Mouse (Mus musculus): ENCODE data around the gene Ciart.
"Not testable (repeated sequence)": the region's sequence is repeated elsewhere in the genome, so short reads cannot be mapped to it uniquely, and the experiment has no call there.

Ciart gene

DNA sequence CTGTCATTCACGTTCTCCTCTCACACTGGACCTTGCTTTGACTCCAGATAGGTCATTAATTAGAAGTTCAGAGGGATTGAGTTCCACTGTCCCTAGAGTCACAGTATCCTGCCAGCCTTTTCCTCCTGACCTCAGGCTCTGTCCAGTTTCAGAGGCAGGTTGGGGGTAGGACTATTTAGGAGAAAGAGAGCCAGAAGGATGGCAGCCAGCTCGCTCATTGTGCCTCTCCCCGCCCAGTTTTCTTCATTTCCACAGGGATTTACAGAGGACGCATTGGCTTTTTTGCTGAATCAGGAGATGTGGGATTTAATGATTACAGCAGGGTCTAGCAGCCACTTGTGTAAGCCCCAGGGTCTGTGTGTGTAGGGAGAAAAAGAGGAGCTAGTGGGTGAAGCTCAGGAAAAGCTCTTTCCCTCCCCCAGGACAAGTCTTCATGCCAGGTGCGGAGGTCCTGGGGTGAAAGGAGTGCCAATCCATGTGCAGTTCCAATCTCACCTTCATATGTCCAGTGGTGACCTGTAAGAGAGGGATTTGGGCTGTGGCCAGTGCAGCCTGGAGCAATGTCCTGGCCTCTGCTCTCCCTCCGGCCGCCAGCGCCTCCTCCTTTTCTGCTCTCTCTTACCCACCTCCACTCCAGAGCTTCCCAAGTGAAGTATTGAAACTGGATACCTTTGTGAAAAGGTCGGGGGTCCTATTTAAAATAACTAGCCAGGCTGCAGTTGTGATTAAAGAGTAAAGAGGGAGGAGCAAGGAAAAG is 19.7 kb upstream of the Ciart start:
- DNase-seq (ENCODE audit: low read depth, low spot score) = no peak

DNA sequence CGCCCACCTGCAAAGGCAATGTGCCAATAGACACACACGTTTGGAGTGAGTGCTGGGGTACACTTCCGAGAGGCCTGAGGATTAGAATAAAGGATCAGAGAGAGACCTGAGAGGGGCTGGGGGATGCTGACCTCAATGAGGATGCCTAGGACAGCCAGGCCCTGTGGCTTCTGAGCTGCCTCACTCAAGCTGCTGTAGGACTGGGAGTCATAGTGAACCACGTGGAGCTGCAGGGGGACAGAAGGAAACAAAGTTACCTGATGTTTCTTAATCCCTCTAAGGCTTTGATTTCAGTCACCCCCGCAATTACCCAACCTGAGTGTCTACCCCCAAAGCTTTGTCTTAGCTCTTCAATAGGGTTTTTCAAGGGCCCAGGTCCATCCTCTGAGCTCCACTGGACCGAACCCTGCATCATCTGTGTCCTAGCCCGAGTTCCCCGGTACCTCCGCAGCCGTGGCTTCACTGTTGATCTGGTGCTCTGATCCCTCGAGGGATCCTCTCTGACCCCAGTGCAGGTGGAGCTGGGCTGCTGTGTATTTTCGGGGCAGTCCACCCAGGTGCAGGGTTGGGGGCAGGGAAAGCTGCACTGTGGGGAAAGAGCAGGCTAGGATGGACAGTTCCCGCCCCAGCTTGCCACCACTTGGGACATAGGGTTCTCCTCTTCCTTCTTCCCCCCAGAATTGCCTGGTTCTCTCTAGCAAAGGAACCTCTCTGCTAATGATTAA is 17.9 kb upstream of the Ciart start:
- no peak for DNase-seq (ENCODE audit: low read depth, low spot score)

DNA sequence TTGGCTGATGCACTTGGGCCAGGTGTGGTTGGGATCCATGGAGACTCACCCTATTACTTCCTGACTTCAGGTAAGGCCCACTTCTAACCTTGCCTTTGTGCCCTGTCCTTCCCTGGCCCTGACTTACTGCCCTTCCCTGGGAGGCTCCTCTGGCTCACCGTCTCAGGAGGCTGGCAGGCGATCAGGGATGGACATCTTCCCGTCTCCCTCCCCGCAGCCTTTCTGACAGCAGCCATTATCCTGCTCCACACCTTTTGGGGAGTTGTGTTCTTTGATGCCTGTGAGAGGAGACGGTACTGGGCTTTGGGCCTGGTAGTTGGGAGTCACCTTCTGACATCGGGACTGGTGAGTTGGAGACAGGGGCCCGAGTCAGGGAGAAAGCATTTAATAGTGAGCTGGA is 13.4 kb upstream of the Ciart start:
- not testable (repeated sequence) for DNase-seq (ENCODE audit: low read depth, low spot score)

DNA sequence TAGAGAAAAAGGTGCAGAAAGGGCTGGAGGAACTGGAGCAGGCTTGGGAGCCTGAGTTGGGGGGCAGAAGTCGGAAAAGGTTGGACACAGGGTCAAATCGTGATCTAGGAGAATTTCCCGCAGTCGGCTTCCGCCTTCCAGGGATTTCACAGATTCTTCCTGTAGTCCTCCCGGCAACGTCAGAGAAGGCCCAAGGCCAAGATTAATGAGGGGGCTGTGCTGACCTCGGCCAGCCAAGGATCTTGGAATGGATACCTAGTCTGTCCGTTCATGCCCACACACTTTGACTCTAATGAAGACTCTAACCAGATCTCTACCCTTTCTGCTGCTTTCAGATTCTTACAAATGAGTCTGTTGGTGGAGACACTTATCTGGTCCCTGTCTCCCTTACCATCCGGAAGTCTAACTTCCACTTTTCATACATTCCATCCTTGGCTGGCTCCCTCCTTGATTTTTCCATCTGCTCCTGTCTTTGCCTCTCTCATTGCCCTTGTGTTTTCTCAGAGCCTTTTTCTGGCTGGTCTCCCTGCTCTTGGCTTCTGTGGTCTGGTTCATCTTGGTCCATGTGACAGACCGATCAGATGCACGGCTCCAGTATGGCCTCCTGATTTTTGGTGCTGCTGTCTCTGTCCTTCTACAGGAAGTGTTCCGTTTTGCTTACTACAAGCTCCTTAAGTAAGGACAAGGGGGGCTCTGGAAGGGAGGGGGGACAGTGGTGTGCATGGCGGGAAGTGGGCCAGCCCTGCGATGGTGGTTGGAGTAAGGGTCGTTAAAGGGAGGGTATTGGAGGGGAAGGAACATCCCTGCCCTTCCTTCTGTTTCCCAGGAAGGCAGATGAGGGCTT is 12.5 kb upstream of the Ciart start:
- DNase-seq (ENCODE audit: low read depth, low spot score) = peak; percentile 68

DNA sequence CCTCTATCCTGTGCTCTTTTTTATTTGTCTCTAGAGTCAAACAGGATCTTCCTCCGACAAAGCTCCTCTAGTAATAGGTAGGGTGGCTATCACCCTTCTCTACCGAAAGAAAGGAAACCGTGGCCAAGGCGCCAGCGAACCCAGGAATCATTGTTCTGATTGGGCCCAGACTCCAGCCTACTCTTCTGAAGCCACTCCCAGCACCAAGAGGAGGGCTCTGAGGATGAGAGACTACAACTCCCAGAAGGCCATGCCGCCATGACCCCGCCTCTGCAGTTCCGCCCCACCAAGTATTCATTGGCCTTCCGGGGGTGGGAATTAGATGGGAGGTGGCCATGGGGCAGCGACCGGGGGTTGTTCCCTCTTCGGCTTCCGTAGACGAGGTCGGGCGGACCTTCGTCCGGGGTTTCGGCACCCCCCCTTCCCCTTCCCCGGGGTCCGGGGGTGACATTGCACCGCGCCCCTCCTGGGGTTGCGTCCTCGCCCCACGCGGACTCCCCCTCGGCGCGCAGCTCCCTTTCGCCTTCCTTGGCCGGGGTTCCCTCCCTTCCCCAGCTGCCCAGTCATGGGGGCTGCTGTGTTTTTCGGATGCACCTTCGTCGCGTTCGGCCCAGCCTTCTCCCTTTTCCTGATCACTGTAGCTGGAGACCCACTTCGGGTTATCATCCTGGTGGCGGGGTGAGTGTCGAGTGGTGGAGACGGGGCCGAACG is 11.7 kb upstream of the Ciart start, which contains the start of gene Aph1a:
Gene Aph1a, plus strand, starts transcription at position 364 of the 711 bp plus-strand sequence.
- DNase-seq (ENCODE audit: low read depth, low spot score) = peak; percentile 100

DNA sequence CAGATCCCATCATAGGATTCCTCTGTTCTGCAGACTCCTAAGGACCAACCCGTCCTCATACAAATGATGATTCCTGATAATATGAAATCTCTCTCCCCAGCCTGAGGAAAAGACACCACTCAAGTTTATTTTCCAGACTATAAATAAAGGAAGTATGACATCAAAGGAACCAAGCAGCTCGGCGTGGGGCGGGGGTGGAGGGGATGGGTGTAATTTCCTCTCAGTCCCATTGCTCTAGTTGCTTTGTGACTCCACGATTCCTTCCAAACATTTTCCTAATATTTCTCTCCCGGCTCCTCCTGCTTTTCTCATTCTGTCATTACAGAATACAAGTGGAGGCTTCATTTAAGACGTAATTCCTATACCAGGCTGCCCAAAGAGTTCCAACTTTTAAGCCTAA is 11.1 kb upstream of the Ciart start:
- no peak for DNase-seq (ENCODE audit: low read depth, low spot score)

DNA sequence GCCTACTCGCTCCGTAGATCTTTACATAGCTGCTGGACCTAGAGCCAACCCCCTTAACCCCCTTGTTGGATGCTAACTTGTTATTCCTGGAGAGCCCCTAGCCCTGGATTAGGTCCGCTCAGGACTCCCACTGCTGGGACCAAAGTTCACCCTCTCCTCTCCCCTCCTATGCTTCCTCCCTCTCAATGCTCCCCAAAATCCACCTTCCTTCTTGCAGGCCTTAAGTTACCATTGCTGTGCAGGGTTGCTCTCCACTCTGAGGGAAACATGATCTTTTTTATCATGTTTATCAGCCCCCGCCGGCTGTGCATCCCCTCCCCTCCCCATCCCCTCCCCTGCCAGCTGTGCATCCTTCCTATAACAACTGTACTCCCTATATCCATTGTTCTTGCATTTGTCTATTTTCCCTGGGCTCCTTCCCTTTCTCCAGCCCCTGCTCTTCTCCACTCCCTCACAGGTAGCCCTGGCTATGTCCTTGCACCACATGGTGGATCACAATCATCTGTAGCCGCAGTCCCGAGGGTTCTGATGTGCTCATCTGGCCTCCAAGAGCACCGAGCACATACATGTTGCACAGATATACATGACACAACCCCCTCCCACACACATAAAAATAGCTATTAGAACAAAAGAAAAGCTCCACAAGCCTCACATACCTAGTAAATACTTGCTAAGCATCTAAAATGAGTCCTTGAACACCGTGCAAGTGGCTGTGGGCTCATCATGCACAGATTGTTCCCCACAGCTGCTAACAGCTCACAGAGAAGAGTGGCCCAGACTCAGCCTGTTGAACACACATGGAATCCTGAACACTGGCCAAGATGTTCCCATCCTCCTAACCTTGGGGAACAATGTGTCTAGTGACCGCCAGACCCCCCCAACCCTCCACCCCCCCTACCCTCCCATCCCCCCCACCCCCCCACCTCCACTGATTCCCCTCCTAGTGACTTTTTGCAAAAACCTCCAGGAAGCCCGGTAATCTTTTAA is 10.3 kb upstream of the Ciart start:
- DNase-seq (ENCODE audit: low read depth, low spot score) = no peak

DNA sequence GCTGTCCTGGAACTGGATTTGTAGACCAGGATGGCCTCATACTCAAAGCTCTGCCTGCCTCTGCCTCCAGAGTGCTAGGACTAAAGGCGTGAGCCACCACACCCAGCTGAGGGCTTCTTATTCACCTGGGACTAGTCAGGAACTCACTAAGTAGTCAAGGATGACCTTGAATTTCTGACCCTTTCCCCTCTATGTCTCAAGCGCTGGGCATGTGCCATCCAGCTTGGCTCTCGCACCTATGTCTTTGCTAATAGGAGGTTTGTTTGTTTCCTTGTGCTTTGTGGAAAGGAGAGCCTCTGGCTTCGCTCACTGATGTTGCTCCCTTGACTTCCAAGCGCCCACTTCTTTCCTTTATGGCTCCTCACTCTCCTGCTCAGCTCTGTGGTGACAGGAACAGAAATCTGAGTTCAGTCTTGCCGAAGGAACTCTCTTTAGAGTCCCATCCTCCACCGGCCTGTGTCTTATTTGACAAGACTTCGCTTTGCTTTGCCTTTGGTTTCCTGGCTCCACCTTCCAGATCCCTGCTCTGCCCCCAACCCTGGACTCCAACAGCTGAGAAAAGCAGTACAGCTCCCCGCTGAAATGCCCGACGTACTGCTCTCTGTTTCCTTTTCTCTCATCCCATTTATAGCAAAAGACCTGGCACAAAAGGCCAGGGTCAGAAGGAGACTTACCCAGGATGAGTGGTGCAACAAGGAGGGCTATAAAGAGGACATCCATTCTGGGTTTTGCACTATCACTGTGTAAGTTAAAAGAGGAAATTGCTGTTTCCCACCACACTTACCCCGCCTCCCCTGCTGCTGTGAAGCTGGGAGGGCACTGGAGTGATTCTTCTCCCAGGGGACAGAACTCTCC is 9.4 kb upstream of the Ciart start, which contains the start of gene BC028528:
Gene BC028528, minus strand, starts transcription at position 795 of the 855 bp plus-strand sequence.
- no peak for DNase-seq (ENCODE audit: low read depth, low spot score)

DNA sequence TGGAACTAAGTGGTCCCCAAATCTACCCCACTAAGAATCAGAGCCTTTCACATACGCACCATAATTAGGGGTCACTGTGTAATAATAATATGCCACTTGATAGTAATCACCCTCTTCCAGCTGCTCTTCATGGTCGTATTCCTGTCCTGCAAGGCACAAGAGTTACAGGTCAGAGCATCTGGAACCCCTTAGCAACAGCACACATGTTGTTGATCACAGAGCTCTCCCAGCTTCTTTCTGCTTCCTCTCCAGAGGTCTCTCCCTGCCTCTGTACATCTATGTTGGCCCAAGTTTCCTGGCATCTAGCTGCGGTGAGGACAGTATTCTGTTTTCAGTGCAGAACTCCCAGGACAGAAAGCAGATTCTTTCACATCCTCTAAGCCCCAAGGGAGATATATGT is 7.6 kb upstream of the Ciart start:
- no peak for DNase-seq (ENCODE audit: low read depth, low spot score)

DNA sequence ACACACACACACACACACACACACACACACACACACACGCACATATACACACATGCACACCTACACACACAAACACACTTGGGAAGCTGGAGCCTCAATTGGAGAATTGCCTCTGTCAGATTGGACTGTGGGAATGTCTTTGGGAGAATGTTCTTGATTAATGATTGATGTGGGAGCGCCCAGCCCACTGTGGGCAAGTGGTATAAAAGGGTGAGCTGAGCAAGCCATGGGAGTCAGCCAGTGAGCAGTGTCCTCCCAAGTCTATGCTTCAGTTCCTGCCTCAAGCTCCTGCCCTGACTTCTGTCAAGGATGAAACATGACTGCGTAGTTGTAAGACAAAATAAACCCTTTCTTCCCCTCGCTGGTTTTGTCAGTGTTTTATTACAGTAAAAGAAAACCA is 5.5 kb upstream of the Ciart start:
- DNase-seq (ENCODE audit: low read depth, low spot score) = no peak

DNA sequence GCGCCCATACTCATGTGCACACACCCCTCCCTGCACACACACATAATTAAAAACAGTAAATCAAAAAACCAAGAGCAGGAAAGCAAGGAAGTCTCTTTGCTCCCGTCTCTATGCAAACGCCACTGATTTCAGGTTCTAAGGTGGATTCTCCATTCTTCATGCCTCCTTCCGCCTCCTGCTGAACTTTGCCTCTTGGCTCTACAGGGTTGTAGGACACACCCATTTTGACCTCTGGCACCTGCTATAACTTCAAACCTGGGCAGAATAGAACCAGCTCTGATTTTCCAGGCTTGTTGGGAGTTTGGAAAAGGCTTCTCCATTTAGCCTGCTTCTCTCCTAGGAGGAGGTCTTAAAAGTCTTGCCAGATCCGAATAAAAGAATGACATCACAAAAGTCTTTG is 2.3 kb upstream of the Ciart start:
- no peak for DNase-seq (ENCODE audit: low read depth, low spot score)

DNA sequence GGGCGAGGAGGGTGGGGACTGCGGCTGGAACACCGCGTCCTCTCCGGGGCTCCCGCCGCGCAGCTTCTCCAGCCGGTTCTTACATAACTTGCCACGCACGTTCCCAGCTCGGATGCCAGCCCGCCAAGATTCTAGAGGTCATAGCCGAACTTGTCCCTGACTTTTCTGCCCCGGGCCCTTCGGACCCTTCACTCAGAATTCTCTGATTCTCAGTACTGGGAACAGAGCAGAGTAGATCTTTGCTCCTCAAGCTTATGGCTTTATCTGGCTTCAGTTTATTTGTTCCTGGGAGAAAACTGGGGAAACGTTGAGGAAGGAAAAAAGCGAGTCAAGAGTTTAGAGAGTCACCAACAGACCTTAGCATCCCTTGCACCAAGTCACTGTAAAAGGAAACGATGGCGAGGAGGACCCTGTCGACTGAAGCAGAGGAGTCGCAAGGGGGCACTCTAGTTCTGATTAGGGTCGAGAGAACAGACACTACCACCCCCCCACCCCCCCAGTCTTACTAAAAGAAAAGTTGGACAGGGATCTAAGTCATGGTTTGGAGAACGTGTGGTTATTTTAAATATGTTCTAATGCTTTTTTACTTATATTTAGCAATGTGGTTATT is 870 bp upstream of the Ciart start:
- peak; percentile 88 for DNase-seq (ENCODE audit: low read depth, low spot score)

DNA sequence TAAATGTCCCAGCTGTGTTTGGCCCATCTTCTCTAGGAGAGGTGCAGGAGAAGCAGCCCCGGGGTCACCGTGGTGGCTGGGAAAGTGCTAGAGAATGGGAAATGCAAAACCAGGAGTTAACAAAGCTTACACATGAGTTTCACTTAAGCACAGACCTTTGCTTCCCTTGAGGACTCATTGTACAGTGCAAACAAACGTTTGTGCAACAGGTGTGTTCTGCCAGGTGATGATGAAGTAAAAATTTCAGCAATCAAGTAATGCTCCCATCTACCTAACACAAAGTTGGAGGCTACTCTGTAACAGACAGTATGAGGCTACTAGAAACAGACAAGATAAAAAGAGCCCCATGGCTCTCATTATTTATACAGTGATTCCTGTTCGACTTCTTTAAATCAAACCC is 3.0 kb downstream of the Ciart start:
- DNase-seq (ENCODE audit: low read depth, low spot score) = no peak

DNA sequence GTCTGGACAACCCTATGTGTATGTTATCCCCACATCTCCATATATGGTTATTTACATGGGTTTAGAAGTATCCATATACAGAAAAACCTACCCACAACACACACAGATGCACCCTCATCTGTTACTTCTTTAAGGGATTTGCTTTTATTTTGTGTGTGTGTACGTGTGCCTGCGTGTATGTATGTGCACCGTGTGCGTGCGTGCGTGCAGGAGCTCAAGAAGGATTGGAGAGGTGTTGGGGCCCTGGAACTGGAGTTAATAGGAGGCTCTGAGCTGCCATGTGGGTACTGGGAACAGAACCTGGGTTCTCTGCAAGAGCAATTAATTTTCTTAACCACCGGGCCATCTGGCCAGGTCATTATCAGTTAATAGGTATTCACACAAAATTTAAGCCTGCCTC is 10.0 kb downstream of the Ciart start:
- no peak for DNase-seq (ENCODE audit: low read depth, low spot score)

DNA sequence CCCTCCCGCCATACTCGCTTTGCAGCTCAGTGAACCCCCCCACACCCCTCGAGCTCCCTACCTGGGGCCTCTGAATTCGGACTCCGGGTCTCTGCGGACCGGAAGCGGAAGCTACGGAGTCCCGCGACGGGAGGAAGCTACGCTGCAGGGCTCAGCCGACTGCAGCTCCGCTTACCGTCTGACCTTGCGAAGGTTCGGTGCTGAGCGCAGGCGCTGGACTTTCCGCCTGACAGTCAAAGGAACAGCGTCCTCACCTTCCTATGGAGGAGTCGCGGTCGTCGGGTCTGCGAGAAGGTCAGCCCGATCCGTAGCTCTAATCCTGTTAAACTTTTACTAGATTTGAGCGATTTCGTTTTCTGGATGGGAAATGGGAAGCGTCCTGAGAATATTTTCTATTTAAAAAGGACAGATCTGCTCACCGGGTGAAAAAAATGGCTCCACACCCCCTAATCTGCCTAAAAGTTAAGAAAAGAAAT is 10.6 kb downstream of the Ciart start, which contains the start of gene Mrps21:
Gene Mrps21, minus strand, starts transcription at position 128 of the 476 bp plus-strand sequence.
- peak; percentile 97 for DNase-seq (ENCODE audit: low read depth, low spot score)

DNA sequence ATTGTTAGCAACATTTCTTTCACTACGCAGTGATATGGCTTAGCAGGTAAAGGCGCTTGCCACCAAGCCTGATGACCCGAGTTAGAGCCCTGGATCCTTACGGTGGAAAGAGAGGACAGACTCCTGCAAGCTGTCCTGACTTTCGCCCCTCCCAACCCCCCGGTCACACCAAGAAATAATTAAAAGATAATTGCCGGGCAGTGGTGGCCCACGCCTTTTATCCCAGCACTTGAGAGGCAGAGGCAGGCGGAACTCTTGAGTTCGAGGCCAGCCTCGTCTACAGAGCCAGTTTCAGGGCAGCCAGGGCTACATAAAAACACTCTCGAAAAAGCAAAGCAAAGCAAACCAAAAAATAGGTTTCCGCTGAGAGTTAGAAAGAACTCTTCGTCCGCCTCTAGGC is 11.1 kb downstream of the Ciart start:
- no peak for DNase-seq (ENCODE audit: low read depth, low spot score)

DNA sequence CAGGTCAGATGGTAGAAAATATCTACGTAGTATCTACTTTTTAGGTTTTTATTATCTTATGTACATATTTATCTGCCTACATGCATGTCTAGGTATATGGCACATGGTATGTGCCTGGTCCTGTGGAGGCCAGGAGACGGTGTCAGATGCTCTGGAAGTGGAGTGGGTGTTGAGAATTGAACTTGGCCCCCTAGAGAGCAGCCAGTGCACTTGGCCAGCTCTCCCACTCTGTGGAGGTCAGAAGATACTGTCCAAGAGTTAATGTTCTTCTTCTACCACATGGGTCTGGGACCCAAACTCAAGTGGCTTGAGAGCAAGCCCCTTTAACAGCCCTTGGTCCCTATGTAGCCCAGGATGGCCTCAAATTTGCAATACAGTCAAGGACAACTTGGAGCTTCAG is 14.6 kb downstream of the Ciart start:
- DNase-seq (ENCODE audit: low read depth, low spot score) = no peak

DNA sequence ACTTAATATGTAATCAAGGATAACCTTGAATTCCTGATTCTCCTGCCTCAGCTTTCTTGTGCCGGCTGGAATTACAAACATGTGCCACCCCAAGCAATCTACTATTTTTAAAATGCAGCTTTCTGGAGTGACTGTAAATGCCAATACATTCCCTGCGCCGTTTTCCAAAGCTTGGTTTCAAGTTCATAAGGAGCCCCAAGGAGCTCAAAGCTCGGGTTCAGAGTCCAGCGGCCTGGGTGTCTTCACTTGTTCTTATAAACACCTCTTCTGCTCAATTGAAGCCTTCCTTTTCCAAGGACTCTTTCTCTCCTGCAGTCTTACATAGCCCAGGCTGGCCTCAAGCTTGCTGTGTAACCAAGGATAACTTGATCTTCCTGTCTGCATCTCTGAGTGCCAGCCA is 16.0 kb downstream of the Ciart start:
- no peak for DNase-seq (ENCODE audit: low read depth, low spot score)

DNA sequence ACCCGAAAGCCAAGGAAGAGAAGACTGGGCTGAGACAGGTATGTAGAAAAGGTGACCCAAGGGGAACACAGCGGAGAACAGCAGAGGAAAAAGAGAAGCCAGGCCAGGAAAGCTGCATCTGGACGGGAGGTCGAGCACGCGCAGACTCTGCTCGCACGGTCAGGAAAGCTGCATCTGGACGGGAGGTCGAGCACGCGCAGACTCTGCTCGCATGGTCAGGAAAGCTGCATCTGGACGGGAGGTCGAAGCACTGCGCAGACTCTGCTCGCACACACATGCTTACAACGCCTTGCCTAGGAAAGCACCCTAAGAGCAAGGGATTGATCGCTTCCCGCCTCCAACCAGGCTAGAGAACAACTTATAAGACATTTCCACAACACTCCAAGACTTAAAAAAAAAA is 16.5 kb downstream of the Ciart start:
- no peak for DNase-seq (ENCODE audit: low read depth, low spot score)

Measured in brain, adult 2 months (tissue).